Comparison of ENCODE assay signal across 31 mouse cellular contexts in the genomic region with DNA sequence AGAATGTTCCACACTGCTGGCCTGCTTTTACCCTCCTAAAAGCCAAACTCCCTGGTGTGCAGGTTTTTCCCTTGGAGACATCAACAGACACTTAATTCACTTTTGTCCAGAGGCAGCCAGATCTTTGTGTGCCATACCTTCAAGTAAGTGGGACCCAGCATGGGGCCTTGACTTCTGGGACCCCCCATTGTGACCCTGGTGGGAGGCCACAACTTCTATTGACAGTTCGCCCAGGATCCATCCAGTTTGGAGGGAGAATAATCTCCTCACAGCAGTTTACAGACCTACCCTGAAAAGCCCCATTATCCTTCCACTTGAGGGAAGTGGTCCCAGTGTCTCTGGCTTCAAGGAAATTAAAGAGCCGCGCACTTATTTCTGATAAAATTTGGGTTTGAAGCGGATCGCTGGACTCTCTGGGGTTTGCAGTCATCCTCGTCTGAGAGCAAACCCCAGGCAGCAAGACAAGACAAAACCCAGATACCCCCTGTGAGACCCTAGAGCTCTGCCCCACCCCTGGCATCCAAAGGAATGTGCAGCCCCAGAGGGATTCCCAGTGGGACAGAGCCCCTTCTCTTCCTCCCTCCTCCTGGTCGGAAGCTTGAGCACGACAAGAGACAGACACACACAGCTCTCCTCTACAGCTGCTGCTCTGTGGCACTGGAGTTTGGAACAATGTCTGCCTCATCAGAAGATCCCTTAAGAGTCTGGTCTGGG.
DNase-seq lines count a peak whose midpoint lies in the region; ATAC-seq and TF ChIP-seq lines count a peak whose summit lies in the region.
"Had no signal": no experiment of that assay in that cellular context is flagged by ENCODE, and none has a peak within 500 bp of the region (broad histone marks: within the 10 kb centered on the region; RNA-seq: fewer than 3 reads in every experiment).

No protein-coding gene starts in this region.

- TF ChIP-seq POLR2A in ES-Bruce4 (IDR thresholded peaks at IDR 0.05; ENCODE audit: insufficient read depth, low read length): no peak

- 30% methylated on average over 8 of the region's 8 CpGs for WGBS in heart, embryonic 13.5 days
- 13% methylated on average over 8 of the region's 8 CpGs for WGBS in heart, embryonic 10.5 days
- 21% methylated on average over 8 of the region's 8 CpGs for WGBS in limb, embryonic 11.5 days

- no peak overlapping the region for H3K4me3 ChIP-seq in heart, embryonic 13.5 days
- H3K4me3 ChIP-seq in heart, embryonic 10.5 days: no peak overlapping the region
- no peak overlapping the region for H3K4me3 ChIP-seq in ES-Bruce4 (ENCODE audit: low read depth, low read length)
- no peak overlapping the region for H3K4me3 ChIP-seq in limb, embryonic 11.5 days (ENCODE audit: low read depth, low read length)
- H3K4me3 ChIP-seq: embryonic facial prominence, embryonic 15.5 days; forebrain, embryonic 13.5 days; hindbrain, embryonic 10.5 days; hindbrain, embryonic 15.5 days; limb, embryonic 12.5 days; lung, embryonic 15.5 days; megakaryocyte, embryonic 14.5 days; midbrain, embryonic 15.5 days; neural tube, embryonic 15.5 days had no signal

- no peaks in the 10 kb centered on the region for H3K9me3 ChIP-seq in heart, embryonic 13.5 days
- no peaks in the 10 kb centered on the region for H3K9me3 ChIP-seq in heart, embryonic 10.5 days
- peaks cover 18% of the 10 kb centered on the region for H3K9me3 ChIP-seq in ES-Bruce4 (replicated peaks; ENCODE audit: control insufficient read depth, insufficient read depth, low read length, poor library complexity, severe bottlenecking)
- no peaks in the 10 kb centered on the region for H3K9me3 ChIP-seq in limb, embryonic 11.5 days (ENCODE audit: control insufficient read depth, low read length)
- H3K9me3 ChIP-seq: embryonic facial prominence, embryonic 15.5 days; forebrain, embryonic 13.5 days; hindbrain, embryonic 10.5 days; hindbrain, embryonic 15.5 days; limb, embryonic 12.5 days; lung, embryonic 15.5 days; midbrain, embryonic 15.5 days; neural tube, embryonic 15.5 days had no signal

- H3K27me3 ChIP-seq in heart, embryonic 13.5 days (replicated peaks): peaks cover 21% of the 10 kb centered on the region; the same call in 1 of the 2 replicates
- H3K27me3 ChIP-seq in heart, embryonic 10.5 days (ENCODE audit: insufficient read depth, poor library complexity, severe bottlenecking): peaks cover 18% of the 10 kb centered on the region
- no peaks in the 10 kb centered on the region for H3K27me3 ChIP-seq in ES-Bruce4 (ENCODE audit: control insufficient read depth, insufficient read depth, low read length, poor library complexity, severe bottlenecking)
- no peaks in the 10 kb centered on the region for H3K27me3 ChIP-seq in limb, embryonic 11.5 days (ENCODE audit: control insufficient read depth, insufficient read depth, low read length)
- H3K27me3 ChIP-seq: embryonic facial prominence, embryonic 15.5 days; forebrain, embryonic 13.5 days; limb, embryonic 12.5 days; midbrain, embryonic 15.5 days had no signal

- H3K9ac ChIP-seq in heart, embryonic 13.5 days: 0 out of 2 replicates have a peak overlapping the region, but pooled peaks have one; percentile 9
- 0 out of 2 replicates have a peak overlapping the region, but pooled peaks have one; percentile 35 for H3K9ac ChIP-seq in ES-Bruce4 (ENCODE audit: low read depth, poor library complexity, severe bottlenecking)
- 0 out of 2 replicates have a peak overlapping the region, but pooled peaks have one; percentile 8 for H3K9ac ChIP-seq in limb, embryonic 11.5 days (ENCODE audit: low read length)
- H3K9ac ChIP-seq: embryonic facial prominence, embryonic 15.5 days; forebrain, embryonic 13.5 days; hindbrain, embryonic 15.5 days; limb, embryonic 12.5 days; lung, embryonic 15.5 days; midbrain, embryonic 15.5 days; neural tube, embryonic 15.5 days had no signal

- no peak for DNase-seq in heart, embryonic 10.5 days (ENCODE audit: low spot score)
- peak; percentile 98 for DNase-seq in ZHBTc4 (ENCODE audit: low read depth, low spot score)
- no peak for DNase-seq in limb, embryonic 11.5 days (ENCODE audit: low spot score)
- DNase-seq in adrenal gland, postnatal 25 days: no peak
- DNase-seq in layer of hippocampus, adult 9-11 months: no peak
- DNase-seq: adrenal gland, postnatal 10 days; cerebellum, adult 11-12 months; cerebellum, adult 9-11 months; embryo, embryonic 11 days; gastrocnemius, postnatal 14 days; heart, adult 18-20 months; heart, postnatal 14 days; kidney, adult 2 months; lung, postnatal 4 days; right cerebral cortex, postnatal 25 days; spleen, adult 18-20 months; thymus, postnatal 14 days had no signal

- H3K4me2 ChIP-seq in heart, embryonic 13.5 days: no peak overlapping the region
- no peak overlapping the region for H3K4me2 ChIP-seq in limb, embryonic 11.5 days (ENCODE audit: low read depth, severe bottlenecking)
- H3K4me2 ChIP-seq: embryonic facial prominence, embryonic 15.5 days; forebrain, embryonic 13.5 days; hindbrain, embryonic 15.5 days; limb, embryonic 12.5 days; lung, embryonic 15.5 days; midbrain, embryonic 15.5 days; neural tube, embryonic 15.5 days had no signal

- no peak for ATAC-seq in heart, embryonic 13.5 days (ENCODE audit: extremely low read depth, insufficient number of reproducible peaks, low FRiP score, low TSS enrichment)
- no peak for ATAC-seq in limb, embryonic 11.5 days (ENCODE audit: insufficient number of reproducible peaks, low FRiP score, low TSS enrichment, low read depth)
- ATAC-seq in CD4-positive, CD25-positive, alpha-beta regulatory T cell, adult 4 months: no peak
- ATAC-seq: forebrain, embryonic 13.5 days; inflammation-experienced regulatory T-cells, adult 6 months; midbrain, embryonic 15.5 days had no signal

- TF ChIP-seq EP300 in ES-Bruce4 (IDR thresholded peaks at IDR 0.05; ENCODE audit: insufficient read depth, low read depth, low read length): peak; percentile 83; the same call in 1 of the 2 replicates

- no peaks in the 10 kb centered on the region for H3K36me3 ChIP-seq in heart, embryonic 13.5 days
- H3K36me3 ChIP-seq in heart, embryonic 10.5 days: no peaks in the 10 kb centered on the region
- no peaks in the 10 kb centered on the region for H3K36me3 ChIP-seq in ES-Bruce4 (ENCODE audit: control insufficient read depth, insufficient read depth, low read length, poor library complexity, severe bottlenecking)
- no peaks in the 10 kb centered on the region for H3K36me3 ChIP-seq in limb, embryonic 11.5 days (ENCODE audit: control insufficient read depth, insufficient read depth, low read length)
- H3K36me3 ChIP-seq: embryonic facial prominence, embryonic 15.5 days; hindbrain, embryonic 10.5 days; hindbrain, embryonic 15.5 days; limb, embryonic 12.5 days; lung, embryonic 15.5 days; midbrain, embryonic 15.5 days; neural tube, embryonic 15.5 days had no signal

- H3K4me1 ChIP-seq in heart, embryonic 13.5 days: peaks cover 28% of the 10 kb centered on the region
- peaks cover 19% of the 10 kb centered on the region for H3K4me1 ChIP-seq in heart, embryonic 10.5 days
- peaks cover 23% of the 10 kb centered on the region for H3K4me1 ChIP-seq in ES-Bruce4 (ENCODE audit: control insufficient read depth, insufficient read depth, low read length)
- H3K4me1 ChIP-seq in limb, embryonic 11.5 days (ENCODE audit: control insufficient read depth, insufficient read depth, low read length): no peaks in the 10 kb centered on the region
- H3K4me1 ChIP-seq: forebrain, embryonic 13.5 days had no signal

- TF ChIP-seq CTCF in ES-Bruce4 (IDR thresholded peaks at IDR 0.05; ENCODE audit: low read depth, low read length): no peak

- H3K27ac ChIP-seq in heart, embryonic 13.5 days (replicated peaks): no peak overlapping the region
- H3K27ac ChIP-seq in heart, embryonic 10.5 days: no peak overlapping the region; the same call in 1 of the 2 replicates
- peak overlapping the region; percentile 97 for H3K27ac ChIP-seq in ES-Bruce4 (ENCODE audit: insufficient read depth, low read length)
- H3K27ac ChIP-seq in limb, embryonic 11.5 days (replicated peaks; ENCODE audit: low read depth, low read length): no peak overlapping the region
- H3K27ac ChIP-seq: embryonic facial prominence, embryonic 15.5 days; forebrain, embryonic 13.5 days; hindbrain, embryonic 10.5 days; hindbrain, embryonic 15.5 days; kidney, postnatal 0 days; lung, embryonic 15.5 days; midbrain, embryonic 15.5 days; neural tube, embryonic 15.5 days had no signal
